Mouse (Mus musculus) limb, embryonic 11.5 days (tissue): Measurements from ENCODE around the gene Pkib. TPM values are rescaled to one million over a fixed set of nuclear protein-coding genes. Genes with fewer than 3 reads are reported as not detected.

Experiments
- ATAC-seq: fragments of 200-750 bp; cut with Nextera tagmentation; 2 replicates; pipeline ENCODE4 v1.8.0; 2017; ENCODE audit warnings: low read depth; ENCODE audit not compliant: insufficient number of reproducible peaks, low FRiP score, low TSS enrichment
- DNase-seq: peaks from one replicate; pipeline ENCODE4 v3.0.0-alpha.2; 2015; ENCODE audit warnings: low spot score
- H3K27ac ChIP-seq: fragments of 300-500 bp; sonication (generic); replicated peaks from 2 replicates; pipeline ENCODE4 v1.5.1; 2014; ENCODE audit warnings: low read depth, mild to moderate bottlenecking, low read length
- H3K27me3 ChIP-seq: fragments of 300-500 bp; sonication (generic); 2 replicates; pipeline ENCODE4 v1.6.1; 2014; ENCODE audit warnings: mild to moderate bottlenecking, low read length, mixed read lengths; ENCODE audit not compliant: control insufficient read depth, insufficient read depth
- H3K36me3 ChIP-seq: fragments of 300-500 bp; sonication (generic); 2 replicates; pipeline ENCODE4 v1.6.1; 2014; ENCODE audit warnings: mild to moderate bottlenecking, low read length, moderate library complexity, mixed read lengths; ENCODE audit not compliant: control insufficient read depth, insufficient read depth
- H3K4me1 ChIP-seq: fragments of 300-500 bp; sonication (generic); 2 replicates; pipeline ENCODE4 v1.6.1; 2014; ENCODE audit warnings: low read length, mixed read lengths; ENCODE audit not compliant: control insufficient read depth, insufficient read depth
- H3K4me2 ChIP-seq: fragments of 300-500 bp; sonication (generic); 2 replicates; pipeline ENCODE4 v1.6.1; 2014; ENCODE audit warnings: low read depth, mild to moderate bottlenecking, moderate library complexity; ENCODE audit not compliant: severe bottlenecking
- H3K4me3 ChIP-seq: fragments of 300-500 bp; sonication (generic); 2 replicates; pipeline ENCODE4 v1.5.1; 2014; ENCODE audit warnings: low read depth, low read length
- H3K9ac ChIP-seq: fragments of 300-500 bp; sonication (generic); 2 replicates; pipeline ENCODE4 v1.6.1; 2014; ENCODE audit warnings: mild to moderate bottlenecking, low read length
- H3K9me3 ChIP-seq: fragments of 300-500 bp; sonication (generic); 2 replicates; pipeline ENCODE4 v1.6.1; 2016; ENCODE audit warnings: low read length; ENCODE audit not compliant: control insufficient read depth
- WGBS: fragments of 180-500 bp; shearing (Covaris S2); extraction: QIAGEN DNeasy Blood & Tissue Kit; methylation state at CpG from one replicate; pipeline ENCODE4 v1.1.7; 2014; 5-methylcytosine and 5-hydroxymethylcytosine counted together
- polyA plus RNA-seq: library from polyadenylated mRNA; unstranded; fragments of >200 nt; fragmentation: Nextera tagmentation; extraction: Ambion mirVana; gene quantifications from 2 replicates; pipeline ENCODE4 v1.2.1, GENCODE M21; 2014

The Pkib gene
- polyA plus RNA-seq, 1 experiment from 2014 or later, result 0.17 TPM

GRCm38 (mm10) chr10:57743045-57743444, 111.3 kb downstream of the Pkib start:
- Histone ChIP-seq H3K4me1 (no peaks in the 10 kb centered on the region), H3K9ac (no peak overlapping the region), H3K27me3 (no peaks in the 10 kb centered on the region), H3K4me2 (no peak overlapping the region), H3K4me3 (no peak overlapping the region), H3K27ac (no peak overlapping the region), H3K9me3 (no peaks in the 10 kb centered on the region), H3K36me3 (no peaks in the 10 kb centered on the region)
- DNase-seq, result no peak
- ATAC-seq, result no peak
- WGBS, result 71% methylated on average over 7 of the region's 7 CpGs

GRCm38 (mm10) chr10:57743606-57744016, 111.8 kb downstream of the Pkib start:
- Histone ChIP-seq H3K9ac (no peak overlapping the region), H3K27ac (no peak overlapping the region), H3K4me2 (no peak overlapping the region), H3K36me3 (no peaks in the 10 kb centered on the region), H3K9me3 (no peaks in the 10 kb centered on the region), H3K4me3 (no peak overlapping the region), H3K27me3 (no peaks in the 10 kb centered on the region), H3K4me1 (no peaks in the 10 kb centered on the region)
- WGBS, result 10% methylated on average over 6 of the region's 6 CpGs
- ATAC-seq, result no peak
- peak; percentile 44 for DNase-seq

- WGBS, result 65% methylated on average over 2 of the region's 2 CpGs
- Histone ChIP-seq H3K36me3 (no peaks in the 10 kb centered on the region), H3K27ac (no peak overlapping the region), H3K9ac (no peak overlapping the region), H3K9me3 (no peaks in the 10 kb centered on the region), H3K4me2 (no peak overlapping the region), H3K27me3 (no peaks in the 10 kb centered on the region), H3K4me3 (no peak overlapping the region), H3K4me1 (no peaks in the 10 kb centered on the region)
- ATAC-seq (no peak), DNase-seq (no peak)
Observed at GRCm38 (mm10) chr10:57744128-57744765, 112.5 kb downstream of the Pkib start.

- ATAC-seq (no peak), DNase-seq (no peak)
- H3K4me3 ChIP-seq, result no peak overlapping the region
- no peaks in the 10 kb centered on the region for H3K9me3 ChIP-seq
- no peaks in the 10 kb centered on the region for H3K36me3 ChIP-seq
- no peak overlapping the region for H3K27ac ChIP-seq
- H3K4me2 ChIP-seq, result no peak overlapping the region
- H3K4me1 ChIP-seq, result no peaks in the 10 kb centered on the region
- H3K9ac ChIP-seq, result no peak overlapping the region
- no peaks in the 10 kb centered on the region for H3K27me3 ChIP-seq
Observed at GRCm38 (mm10) chr10:57745452-57745851, 113.7 kb downstream of the Pkib start.

GRCm38 (mm10) chr10:57747127-57747526, 115.3 kb downstream of the Pkib start:
- Histone ChIP-seq H3K27ac (no peak overlapping the region), H3K9ac (no peak overlapping the region), H3K4me3 (no peak overlapping the region), H3K4me1 (no peaks in the 10 kb centered on the region), H3K9me3 (no peaks in the 10 kb centered on the region), H3K27me3 (no peaks in the 10 kb centered on the region), H3K36me3 (no peaks in the 10 kb centered on the region), H3K4me2 (no peak overlapping the region)
- ATAC-seq (no peak), DNase-seq (no peak)

GRCm38 (mm10) chr10:57753343-57753742, 121.6 kb downstream of the Pkib start:
- ATAC-seq, result no peak
- Histone ChIP-seq H3K36me3 (no peaks in the 10 kb centered on the region), H3K4me1 (no peaks in the 10 kb centered on the region), H3K4me3 (no peak overlapping the region), H3K27me3 (no peaks in the 10 kb centered on the region), H3K4me2 (no peak overlapping the region), H3K27ac (no peak overlapping the region), H3K9ac (no peak overlapping the region), H3K9me3 (no peaks in the 10 kb centered on the region)
- WGBS, result 72% methylated on average over 1 of the region's 1 CpGs
- no peak for DNase-seq

GRCm38 (mm10) chr10:57755201-57755736, 123.5 kb downstream of the Pkib start:
- DNase-seq (no peak), ATAC-seq (no peak)
- H3K36me3 ChIP-seq, result no peaks in the 10 kb centered on the region
- no peak overlapping the region for H3K4me2 ChIP-seq
- no peak overlapping the region for H3K4me3 ChIP-seq
- no peaks in the 10 kb centered on the region for H3K27me3 ChIP-seq
- 90% methylated on average over 2 of the region's 2 CpGs for WGBS
- H3K9ac ChIP-seq, result no peak overlapping the region
- no peak overlapping the region for H3K27ac ChIP-seq
- H3K4me1 ChIP-seq, result no peaks in the 10 kb centered on the region
- no peaks in the 10 kb centered on the region for H3K9me3 ChIP-seq

- Histone ChIP-seq H3K9ac (no peak overlapping the region), H3K4me3 (no peak overlapping the region), H3K27me3 (no peaks in the 10 kb centered on the region), H3K36me3 (no peaks in the 10 kb centered on the region), H3K4me2 (no peak overlapping the region), H3K9me3 (no peaks in the 10 kb centered on the region), H3K27ac (no peak overlapping the region), H3K4me1 (no peaks in the 10 kb centered on the region)
- 89% methylated on average over 2 of the region's 2 CpGs for WGBS
- DNase-seq (no peak), ATAC-seq (no peak)
Observed at GRCm38 (mm10) chr10:57758999-57759398, 127.2 kb downstream of the Pkib start.

- no peaks in the 10 kb centered on the region for H3K36me3 ChIP-seq
- no peak overlapping the region for H3K4me2 ChIP-seq
- no peak overlapping the region for H3K4me3 ChIP-seq
- H3K27me3 ChIP-seq, result no peaks in the 10 kb centered on the region
- no peak for ATAC-seq
- H3K9me3 ChIP-seq, result no peaks in the 10 kb centered on the region
- DNase-seq, result no peak
- H3K4me1 ChIP-seq, result no peaks in the 10 kb centered on the region
- H3K9ac ChIP-seq, result no peak overlapping the region
- 72% methylated on average over 3 of the region's 3 CpGs for WGBS
- H3K27ac ChIP-seq, result no peak overlapping the region
Observed at GRCm38 (mm10) chr10:57760694-57761093, 128.9 kb downstream of the Pkib start.
